Mouse (Mus musculus) hindbrain, embryonic 13.5 days (tissue): ENCODE measurements around the gene Galnt2. TPM values are rescaled to one million over a fixed set of nuclear protein-coding genes. Genes with fewer than 3 reads are reported as not detected.

ENCODE experiments used
- ATAC-seq: fragments of 200-750 bp; cut with Nextera tagmentation; 2 replicates; pipeline ENCODE4 v1.8.0; 2017; ENCODE audit warnings: moderate TSS enrichment; ENCODE audit not compliant: low FRiP score
- H3K27ac ChIP-seq: fragments of 300-500 bp; sonication (generic); 2 replicates; pipeline ENCODE4 v1.5.1; 2015; ENCODE audit warnings: inconsistent platforms, mild to moderate bottlenecking, moderate library complexity
- H3K27me3 ChIP-seq: fragments of 300-500 bp; sonication (generic); 2 replicates; pipeline ENCODE4 v1.6.1; 2015; ENCODE audit warnings: mild to moderate bottlenecking, inconsistent platforms
- H3K36me3 ChIP-seq: fragments of 300-500 bp; sonication (generic); 2 replicates; pipeline ENCODE4 v1.6.1; 2015; ENCODE audit warnings: mild to moderate bottlenecking, inconsistent platforms
- H3K4me1 ChIP-seq: fragments of 300-500 bp; sonication (generic); replicated peaks from 2 replicates; pipeline ENCODE4 v1.6.1; 2015; ENCODE audit warnings: inconsistent platforms
- H3K4me2 ChIP-seq: fragments of 300-500 bp; sonication (generic); 2 replicates; pipeline ENCODE4 v1.6.1; 2015; ENCODE audit warnings: inconsistent platforms, mild to moderate bottlenecking, moderate library complexity
- H3K4me3 ChIP-seq: fragments of 300-500 bp; sonication (generic); 2 replicates; pipeline ENCODE4 v1.5.1; 2015; ENCODE audit warnings: mild to moderate bottlenecking, inconsistent platforms
- H3K9ac ChIP-seq: fragments of 300-500 bp; sonication (generic); 2 replicates; pipeline ENCODE4 v1.6.1; 2015; ENCODE audit warnings: mild to moderate bottlenecking, inconsistent platforms
- H3K9me3 ChIP-seq: fragments of 300-500 bp; sonication (generic); 2 replicates; pipeline ENCODE4 v1.6.1; 2016; ENCODE audit warnings: inconsistent platforms
- WGBS: fragments of 180-500 bp; shearing (Covaris S2); methylation state at CpG from one replicate; pipeline ENCODE4 v1.1.7; 2015; 5-methylcytosine and 5-hydroxymethylcytosine counted together
- polyA plus RNA-seq: library from polyadenylated mRNA; unstranded; fragments of >200 nt; fragmentation: Nextera tagmentation; extraction: Ambion mirVana; gene quantifications from 2 replicates; pipeline ENCODE4 v1.2.1, GENCODE M21; 2015

Galnt2 gene
- polyA plus RNA-seq, 1 experiment from 2014 or later: 49.9 TPM

- Histone ChIP-seq H3K9ac (peak overlapping the region; percentile 35; the same call in 1 of the 2 replicates), H3K9me3 (no peaks in the 10 kb centered on the region), H3K4me1 (peaks cover 72% of the 10 kb centered on the region), H3K27me3 (no peaks in the 10 kb centered on the region), H3K36me3 (no peaks in the 10 kb centered on the region), H3K4me3 (no peak overlapping the region), H3K27ac (peak overlapping the region; percentile 90), H3K4me2 (no peak overlapping the region)
- 0 out of 2 replicates have a peak, but pooled peaks have one; percentile 18 for ATAC-seq
- 49% methylated on average over 4 of the region's 4 CpGs for WGBS
These were observed 55.4 kb downstream of the Galnt2 start for GRCm38 (mm10) chr8:124286461-124287124.

- H3K27ac ChIP-seq: no peak overlapping the region
- H3K9ac ChIP-seq: no peak overlapping the region
- peaks cover 65% of the 10 kb centered on the region for H3K4me1 ChIP-seq
- no peaks in the 10 kb centered on the region for H3K27me3 ChIP-seq
- H3K9me3 ChIP-seq: no peaks in the 10 kb centered on the region
- H3K4me3 ChIP-seq: no peak overlapping the region
- ATAC-seq: no peak
- H3K4me2 ChIP-seq: no peak overlapping the region
- WGBS: 93% methylated on average over 4 of the region's 4 CpGs
- no peaks in the 10 kb centered on the region for H3K36me3 ChIP-seq
These were observed 57.1 kb downstream of the Galnt2 start for GRCm38 (mm10) chr8:124288215-124288864.

GRCm38 (mm10) chr8:124289481-124290050 is 58.4 kb downstream of the Galnt2 start:
- 86% methylated on average over 5 of the region's 5 CpGs for WGBS
- Histone ChIP-seq H3K4me3 (no peak overlapping the region), H3K36me3 (no peaks in the 10 kb centered on the region), H3K4me2 (no peak overlapping the region), H3K27ac (no peak overlapping the region), H3K9me3 (no peaks in the 10 kb centered on the region), H3K4me1 (peaks cover 65% of the 10 kb centered on the region), H3K27me3 (no peaks in the 10 kb centered on the region), H3K9ac (no peak overlapping the region)
- no peak for ATAC-seq

- Histone ChIP-seq H3K27ac (no peak overlapping the region), H3K36me3 (no peaks in the 10 kb centered on the region), H3K4me2 (no peak overlapping the region), H3K9me3 (no peaks in the 10 kb centered on the region), H3K9ac (no peak overlapping the region), H3K4me3 (no peak overlapping the region), H3K4me1 (peaks cover 58% of the 10 kb centered on the region), H3K27me3 (no peaks in the 10 kb centered on the region)
- ATAC-seq: no peak
- WGBS: 95% methylated on average over 9 of the region's 9 CpGs
These were observed 59.9 kb downstream of the Galnt2 start for GRCm38 (mm10) chr8:124290911-124291691.

GRCm38 (mm10) chr8:124291693-124292092 is 60.5 kb downstream of the Galnt2 start:
- no peak for ATAC-seq
- WGBS: 90% methylated on average over 5 of the region's 5 CpGs
- peaks cover 52% of the 10 kb centered on the region for H3K4me1 ChIP-seq
- H3K9ac ChIP-seq: no peak overlapping the region
- no peak overlapping the region for H3K27ac ChIP-seq
- H3K9me3 ChIP-seq: no peaks in the 10 kb centered on the region
- H3K4me3 ChIP-seq: no peak overlapping the region
- no peaks in the 10 kb centered on the region for H3K36me3 ChIP-seq
- no peaks in the 10 kb centered on the region for H3K27me3 ChIP-seq
- H3K4me2 ChIP-seq: no peak overlapping the region

- Histone ChIP-seq H3K9me3 (no peaks in the 10 kb centered on the region), H3K36me3 (no peaks in the 10 kb centered on the region), H3K4me2 (no peak overlapping the region), H3K27ac (peak overlapping the region; percentile 78), H3K9ac (no peak overlapping the region), H3K4me1 (peaks cover 43% of the 10 kb centered on the region), H3K27me3 (no peaks in the 10 kb centered on the region), H3K4me3 (no peak overlapping the region)
- ATAC-seq: no peak
- WGBS: 81% methylated on average over 9 of the region's 9 CpGs
These were observed 61.8 kb downstream of the Galnt2 start for GRCm38 (mm10) chr8:124292965-124293364.

- Histone ChIP-seq H3K4me2 (no peak overlapping the region), H3K4me3 (no peak overlapping the region), H3K9me3 (no peaks in the 10 kb centered on the region), H3K9ac (no peak overlapping the region), H3K4me1 (peaks cover 38% of the 10 kb centered on the region), H3K36me3 (no peaks in the 10 kb centered on the region), H3K27ac (peak overlapping the region; percentile 78), H3K27me3 (no peaks in the 10 kb centered on the region)
- 0 out of 2 replicates have a peak, but pooled peaks have one; percentile 36 for ATAC-seq
- 64% methylated on average over 6 of the region's 6 CpGs for WGBS
These were observed 63.2 kb downstream of the Galnt2 start for GRCm38 (mm10) chr8:124294425-124294824.

GRCm38 (mm10) chr8:124294900-124295299 is 63.7 kb downstream of the Galnt2 start:
- peak overlapping the region; percentile 78 for H3K27ac ChIP-seq

GRCm38 (mm10) chr8:124295357-124295756 is 64.2 kb downstream of the Galnt2 start:
- Histone ChIP-seq H3K4me3 (no peak overlapping the region), H3K9me3 (no peaks in the 10 kb centered on the region), H3K9ac (no peak overlapping the region), H3K27ac (no peak overlapping the region), H3K4me2 (no peak overlapping the region), H3K27me3 (no peaks in the 10 kb centered on the region), H3K4me1 (peaks cover 38% of the 10 kb centered on the region), H3K36me3 (no peaks in the 10 kb centered on the region)
- ATAC-seq: no peak
- WGBS: 87% methylated on average over 6 of the region's 6 CpGs

More at GRCm38 (mm10) chr8:124294900-124295299, 63.7 kb downstream of the Galnt2 start:
- Histone ChIP-seq H3K9me3 (no peaks in the 10 kb centered on the region), H3K9ac (no peak overlapping the region), H3K4me2 (no peak overlapping the region), H3K4me3 (no peak overlapping the region), H3K4me1 (peaks cover 38% of the 10 kb centered on the region), H3K27me3 (no peaks in the 10 kb centered on the region), H3K36me3 (no peaks in the 10 kb centered on the region)
- 0 out of 2 replicates have a peak, but pooled peaks have one; percentile 25 for ATAC-seq
- 52% methylated on average over 10 of the region's 10 CpGs for WGBS

- H3K27me3 ChIP-seq: no peaks in the 10 kb centered on the region
- no peaks in the 10 kb centered on the region for H3K9me3 ChIP-seq
- peaks cover 24% of the 10 kb centered on the region for H3K4me1 ChIP-seq
- H3K27ac ChIP-seq: no peak overlapping the region
- no peak overlapping the region for H3K4me2 ChIP-seq
- no peak overlapping the region for H3K4me3 ChIP-seq
- no peak for ATAC-seq
- no peak overlapping the region for H3K9ac ChIP-seq
- 91% methylated on average over 4 of the region's 4 CpGs for WGBS
- peaks cover 11% of the 10 kb centered on the region for H3K36me3 ChIP-seq
These were observed 70.3 kb downstream of the Galnt2 start for GRCm38 (mm10) chr8:124301512-124301911.

GRCm38 (mm10) chr8:124301935-124302555 is 70.9 kb downstream of the Galnt2 start:
- H3K27me3 ChIP-seq: no peaks in the 10 kb centered on the region
- H3K9me3 ChIP-seq: no peaks in the 10 kb centered on the region
- no peak overlapping the region for H3K4me3 ChIP-seq
- 87% methylated on average over 7 of the region's 7 CpGs for WGBS
- no peak overlapping the region for H3K9ac ChIP-seq
- no peak overlapping the region for H3K27ac ChIP-seq
- H3K4me1 ChIP-seq: peaks cover 29% of the 10 kb centered on the region
- no peak for ATAC-seq
- H3K36me3 ChIP-seq: peaks cover 12% of the 10 kb centered on the region
- H3K4me2 ChIP-seq: no peak overlapping the region
